Mouse (Mus musculus) heart, embryonic 11.5 days (tissue): ENCODE results near the gene Hist3h2a. TPM values are rescaled to one million over a fixed set of nuclear protein-coding genes. Genes with fewer than 3 reads are reported as not detected.

ENCODE experiments used
- ATAC-seq: fragments of 200-750 bp; cut with Nextera tagmentation; replicated peaks from 2 replicates; pipeline ENCODE4 v1.8.0; 2017; ENCODE audit warnings: moderate library complexity; ENCODE audit not compliant: insufficient number of reproducible peaks, low FRiP score, low TSS enrichment
- H3K27ac ChIP-seq: fragments of 300-500 bp; sonication (generic); 2 replicates; pipeline ENCODE4 v1.5.1; 2014; ENCODE audit warnings: mild to moderate bottlenecking, low read depth, low read length
- H3K27me3 ChIP-seq: fragments of 300-500 bp; sonication (generic); 2 replicates; pipeline ENCODE4 v1.6.1; 2014; ENCODE audit warnings: mild to moderate bottlenecking, low read length, mixed read lengths; ENCODE audit not compliant: control insufficient read depth, insufficient read depth
- H3K36me3 ChIP-seq: fragments of 300-500 bp; sonication (generic); 2 replicates; pipeline ENCODE4 v1.6.1; 2014; ENCODE audit warnings: mild to moderate bottlenecking, low read length, moderate library complexity, mixed read lengths; ENCODE audit not compliant: control insufficient read depth, insufficient read depth
- H3K4me1 ChIP-seq: fragments of 300-500 bp; sonication (generic); 2 replicates; pipeline ENCODE4 v1.6.1; 2014; ENCODE audit warnings: low read length; ENCODE audit not compliant: control insufficient read depth, insufficient read depth
- H3K4me2 ChIP-seq: fragments of 300-500 bp; sonication (generic); 2 replicates; pipeline ENCODE4 v1.6.1; 2014; ENCODE audit warnings: mild to moderate bottlenecking, moderate library complexity
- H3K4me3 ChIP-seq: fragments of 300-500 bp; sonication (generic); 2 replicates; pipeline ENCODE4 v1.5.1; 2014; ENCODE audit warnings: low read depth, low read length
- H3K9ac ChIP-seq: fragments of 300-500 bp; sonication (generic); 2 replicates; pipeline ENCODE4 v1.6.1; 2014; ENCODE audit warnings: mild to moderate bottlenecking, low read depth, low read length, moderate library complexity
- H3K9me3 ChIP-seq: fragments of 300-500 bp; sonication (generic); replicated peaks from 2 replicates; pipeline ENCODE4 v1.6.1; 2016; ENCODE audit warnings: low read length; ENCODE audit not compliant: control insufficient read depth
- WGBS: fragments of 180-500 bp; shearing (Covaris S2); extraction: QIAGEN DNeasy Blood & Tissue Kit; methylation state at CpG from one replicate; pipeline ENCODE4 v1.1.7; 2014; ENCODE audit not compliant: insufficient replicate concordance; 5-methylcytosine and 5-hydroxymethylcytosine counted together
- polyA plus RNA-seq: library from polyadenylated mRNA; unstranded; fragments of >200 nt; fragmentation: Nextera tagmentation; extraction: Ambion mirVana; gene quantifications from 2 replicates; pipeline ENCODE4 v1.2.1, GENCODE M21; 2014

The Hist3h2a gene
- polyA plus RNA-seq, 1 experiment from 2014 or later = 22.5 TPM

DNA sequence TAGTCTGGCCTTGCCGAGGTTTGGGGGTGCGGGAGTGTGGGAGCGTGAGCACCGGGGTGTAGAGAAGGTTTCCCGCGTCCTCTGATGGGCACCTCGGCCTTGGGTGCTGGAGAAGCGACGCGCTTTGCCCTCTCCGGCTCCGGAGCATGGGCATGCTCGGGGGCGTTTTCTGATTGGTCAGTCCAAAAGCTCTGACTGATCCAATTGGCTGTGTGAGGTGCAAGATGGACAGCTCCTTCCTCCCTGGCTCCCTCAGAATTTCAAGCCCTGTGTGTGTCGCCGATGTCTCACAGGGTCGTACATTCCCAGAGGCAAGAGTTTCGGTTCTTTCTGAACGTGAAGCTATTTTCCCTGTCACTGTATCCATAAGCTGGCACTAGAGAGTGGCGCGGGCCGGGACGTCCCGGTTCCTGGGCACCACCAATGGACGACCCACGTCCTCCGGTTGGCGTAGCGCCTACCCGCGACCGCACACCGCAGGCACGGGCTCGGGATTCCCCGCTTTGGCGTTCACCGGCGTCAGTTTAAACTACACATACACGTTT, 5.5 kb downstream of the Hist3h2a start:
- 1% methylated on average over 40 of the region's 40 CpGs for WGBS
- peak overlapping the region; percentile 91 for H3K4me2 ChIP-seq
- H3K36me3 ChIP-seq = no peaks in the 10 kb centered on the region
- H3K27me3 ChIP-seq = peaks cover 25% of the 10 kb centered on the region
- ATAC-seq = peak; percentile 68
- no peak overlapping the region for H3K27ac ChIP-seq
- peak overlapping the region; percentile 52 for H3K4me3 ChIP-seq
- peaks cover 24% of the 10 kb centered on the region for H3K4me1 ChIP-seq
- peak overlapping the region; percentile 34; the same call in 1 of the 2 replicates for H3K9ac ChIP-seq
- peaks cover 4% of the 10 kb centered on the region; the same call in 1 of the 2 replicates for H3K9me3 ChIP-seq

DNA sequence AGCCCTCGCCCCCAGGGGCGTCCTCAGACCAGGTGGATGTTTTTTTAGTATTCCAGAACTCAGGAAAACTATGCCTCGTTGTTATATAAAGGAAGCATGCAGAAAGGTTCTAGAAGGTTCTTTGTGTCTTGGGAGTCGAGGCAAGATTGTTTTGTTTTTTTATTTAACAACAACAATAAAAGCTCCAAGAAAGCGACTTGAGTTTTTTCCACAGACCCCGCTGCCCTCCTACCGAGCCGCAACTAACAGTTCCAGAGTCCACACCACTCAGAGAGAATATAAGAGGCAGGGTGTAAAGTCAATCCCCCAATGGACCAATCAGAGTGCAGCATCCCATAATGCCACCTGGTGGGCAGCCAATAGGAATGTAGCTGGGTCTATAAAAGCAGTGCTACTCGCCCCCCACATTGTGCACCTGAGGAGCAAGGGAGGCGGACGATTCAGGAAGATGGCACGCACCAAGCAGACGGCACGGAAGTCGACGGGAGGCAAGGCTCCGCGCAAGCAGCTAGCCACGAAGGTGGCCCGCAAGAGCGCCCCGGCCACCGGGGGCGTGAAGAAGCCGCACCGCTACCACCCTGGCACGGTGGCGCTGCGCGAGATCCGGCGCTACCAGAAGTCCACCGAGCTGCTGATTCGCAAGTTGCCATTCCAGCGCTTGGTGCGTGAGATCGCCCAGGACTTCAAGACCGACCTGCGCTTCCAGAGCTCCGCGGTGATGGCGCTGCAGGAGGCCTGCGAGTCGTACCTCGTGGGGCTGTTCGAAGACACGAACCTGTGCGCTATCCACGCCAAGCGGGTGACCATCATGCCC, 7.1 kb downstream of the Hist3h2a start:
- WGBS = 53% methylated on average over 50 of the region's 50 CpGs
- no peak overlapping the region for H3K9ac ChIP-seq
- no peak overlapping the region for H3K27ac ChIP-seq
- no peak for ATAC-seq
- H3K4me1 ChIP-seq = peaks cover 22% of the 10 kb centered on the region
- H3K4me3 ChIP-seq = no peak overlapping the region
- peaks cover 4% of the 10 kb centered on the region; the same call in 1 of the 2 replicates for H3K9me3 ChIP-seq
- peaks cover 25% of the 10 kb centered on the region for H3K27me3 ChIP-seq
- peak overlapping the region; percentile 12; the same call in 1 of the 2 replicates for H3K4me2 ChIP-seq
- H3K36me3 ChIP-seq = no peaks in the 10 kb centered on the region

DNA sequence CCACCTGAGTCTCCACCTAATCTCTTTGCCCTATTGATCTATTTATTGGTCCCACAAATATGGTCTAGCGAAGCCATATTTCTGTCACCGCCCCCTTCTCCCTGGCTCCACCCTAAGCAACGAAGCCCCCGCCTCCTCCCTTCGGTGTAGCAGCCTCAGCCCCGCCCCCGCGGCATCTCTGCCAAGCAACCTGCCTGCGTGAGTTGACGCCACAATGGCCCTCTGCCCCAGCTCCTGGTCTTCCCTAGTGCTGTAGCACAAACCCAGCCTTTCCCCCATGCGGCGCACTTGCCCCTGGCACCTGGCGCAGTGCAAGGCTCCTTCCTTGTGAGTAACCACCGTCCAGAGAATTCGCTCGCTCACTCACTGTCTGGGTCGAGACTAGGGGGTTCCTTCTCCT, 9.1 kb downstream of the Hist3h2a start:
- Histone ChIP-seq H3K9me3 (peaks cover 4% of the 10 kb centered on the region; the same call in 1 of the 2 replicates), H3K4me3 (no peak overlapping the region), H3K9ac (no peak overlapping the region), H3K36me3 (no peaks in the 10 kb centered on the region), H3K27me3 (peaks cover 25% of the 10 kb centered on the region), H3K4me2 (no peak overlapping the region), H3K27ac (no peak overlapping the region), H3K4me1 (peaks cover 15% of the 10 kb centered on the region)
- WGBS = 29% methylated on average over 17 of the region's 17 CpGs
- no peak for ATAC-seq

DNA sequence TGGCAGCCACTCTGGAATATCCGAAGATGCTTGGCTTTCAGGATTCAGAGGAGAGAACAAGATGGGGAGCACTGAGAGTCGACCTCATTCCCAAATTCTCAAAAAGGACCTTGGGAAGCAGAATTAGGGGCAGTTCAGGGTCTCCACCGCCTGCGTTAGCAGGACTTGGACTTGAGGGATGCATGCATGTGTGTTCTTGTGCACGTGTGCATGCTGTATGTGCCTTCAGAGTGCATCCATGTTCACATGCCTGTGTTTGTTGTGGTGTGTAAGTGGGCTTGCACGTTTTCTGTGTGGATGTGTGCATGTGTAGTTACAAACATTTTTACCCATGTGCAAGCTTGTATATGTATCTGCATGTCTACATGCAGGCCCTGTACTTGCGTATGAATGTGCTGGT, 9.7 kb downstream of the Hist3h2a start:
- Histone ChIP-seq H3K4me3 (no peak overlapping the region), H3K27ac (no peak overlapping the region), H3K27me3 (peaks cover 25% of the 10 kb centered on the region), H3K36me3 (no peaks in the 10 kb centered on the region), H3K4me2 (no peak overlapping the region), H3K9ac (no peak overlapping the region), H3K9me3 (peaks cover 4% of the 10 kb centered on the region; the same call in 1 of the 2 replicates), H3K4me1 (peaks cover 15% of the 10 kb centered on the region)
- ATAC-seq = no peak
- 83% methylated on average over 7 of the region's 7 CpGs for WGBS

DNA sequence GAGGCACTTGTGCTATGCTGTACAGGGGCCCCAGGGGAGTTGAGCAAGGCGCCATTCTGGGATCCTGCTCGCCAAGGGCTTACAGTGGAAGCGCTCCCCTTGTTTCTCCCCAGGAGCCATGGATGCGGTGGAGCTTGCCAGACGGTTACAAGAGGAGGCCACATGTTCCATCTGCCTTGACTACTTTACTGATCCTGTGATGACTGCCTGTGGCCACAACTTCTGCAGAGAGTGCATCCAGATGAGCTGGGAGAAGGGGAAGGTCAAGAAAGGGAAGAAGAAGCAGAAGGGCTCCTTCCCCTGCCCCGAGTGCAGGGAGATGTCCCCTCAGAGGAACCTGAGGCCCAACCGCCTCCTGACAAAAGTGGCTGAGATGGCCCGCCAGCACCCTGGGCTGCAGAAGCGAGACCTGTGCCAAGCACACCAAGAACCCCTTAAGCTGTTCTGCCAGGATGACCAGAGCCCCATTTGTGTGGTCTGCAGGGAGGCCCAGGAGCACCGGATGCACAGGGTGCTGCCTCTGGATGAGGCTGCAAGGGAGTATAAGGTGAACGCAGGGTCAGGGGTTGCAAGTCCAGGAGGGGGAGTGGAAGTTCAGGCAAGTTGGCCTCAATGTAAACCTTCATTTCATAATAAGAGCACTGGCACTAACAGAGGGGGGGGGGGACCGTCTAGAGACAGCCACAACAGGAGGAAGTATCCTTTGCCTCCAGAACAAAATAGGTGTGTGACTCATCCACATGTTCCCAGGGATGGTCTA, 10.7 kb downstream of the Hist3h2a start:
- no peak overlapping the region for H3K27ac ChIP-seq
- H3K4me3 ChIP-seq = no peak overlapping the region
- H3K9ac ChIP-seq = peak overlapping the region; percentile 39; the same call in 1 of the 2 replicates
- peaks cover 4% of the 10 kb centered on the region; the same call in 1 of the 2 replicates for H3K9me3 ChIP-seq
- peak overlapping the region; percentile 8; the same call in 1 of the 2 replicates for H3K4me2 ChIP-seq
- H3K4me1 ChIP-seq = peaks cover 9% of the 10 kb centered on the region
- peaks cover 25% of the 10 kb centered on the region for H3K27me3 ChIP-seq
- ATAC-seq = no peak
- no peaks in the 10 kb centered on the region for H3K36me3 ChIP-seq
- WGBS = 39% methylated on average over 12 of the region's 12 CpGs

DNA sequence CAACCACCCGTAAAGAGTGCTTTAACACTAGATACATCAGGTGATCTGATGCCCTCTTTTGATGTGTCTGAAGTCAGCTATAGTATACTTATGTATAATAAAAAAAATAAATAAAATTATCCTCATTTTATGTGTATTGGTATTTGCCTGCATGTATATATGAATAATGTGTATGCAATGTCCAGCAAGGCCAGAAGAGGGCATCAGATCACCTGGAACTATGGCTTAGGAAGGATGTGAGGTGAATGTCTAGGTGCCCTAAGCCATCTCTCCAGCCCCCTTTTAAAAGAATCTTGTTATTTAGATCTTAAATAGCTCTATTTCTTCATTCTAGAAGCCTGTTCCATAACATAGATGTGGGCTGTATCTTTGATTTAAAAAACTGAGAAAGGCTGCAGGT, 12.9 kb downstream of the Hist3h2a start:
- Histone ChIP-seq H3K36me3 (no peaks in the 10 kb centered on the region), H3K4me2 (no peak overlapping the region), H3K4me1 (peaks cover 13% of the 10 kb centered on the region), H3K27ac (no peak overlapping the region), H3K27me3 (peaks cover 12% of the 10 kb centered on the region), H3K9ac (no peak overlapping the region), H3K9me3 (no peaks in the 10 kb centered on the region), H3K4me3 (no peak overlapping the region)
- 94% methylated on average over 1 of the region's 1 CpGs for WGBS
- no peak for ATAC-seq

DNA sequence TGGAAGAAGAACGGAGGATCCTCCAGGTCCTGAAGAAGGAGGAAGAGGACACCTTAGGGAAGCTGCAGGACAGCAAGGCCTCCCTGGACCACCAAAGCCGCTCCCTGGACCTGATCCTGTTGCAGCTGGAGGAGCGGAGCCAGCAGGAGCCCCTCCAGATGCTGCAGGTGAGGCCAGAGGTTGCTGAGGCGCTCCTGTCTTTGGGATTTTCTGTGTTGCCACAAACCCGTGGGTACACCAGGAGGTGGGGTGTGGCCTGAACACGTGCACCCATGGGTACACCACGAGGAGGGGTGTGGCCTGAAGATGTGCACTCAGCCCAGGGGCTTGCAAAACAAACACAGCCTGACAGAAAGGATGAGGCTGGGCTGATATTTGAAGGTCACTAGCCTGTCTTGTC, 14.1 kb downstream of the Hist3h2a start:
- Histone ChIP-seq H3K4me1 (peaks cover 13% of the 10 kb centered on the region), H3K27me3 (peaks cover 7% of the 10 kb centered on the region), H3K4me3 (no peak overlapping the region), H3K27ac (no peak overlapping the region), H3K4me2 (no peak overlapping the region), H3K9ac (no peak overlapping the region), H3K9me3 (no peaks in the 10 kb centered on the region), H3K36me3 (no peaks in the 10 kb centered on the region)
- 76% methylated on average over 7 of the region's 7 CpGs for WGBS
- ATAC-seq = no peak

DNA sequence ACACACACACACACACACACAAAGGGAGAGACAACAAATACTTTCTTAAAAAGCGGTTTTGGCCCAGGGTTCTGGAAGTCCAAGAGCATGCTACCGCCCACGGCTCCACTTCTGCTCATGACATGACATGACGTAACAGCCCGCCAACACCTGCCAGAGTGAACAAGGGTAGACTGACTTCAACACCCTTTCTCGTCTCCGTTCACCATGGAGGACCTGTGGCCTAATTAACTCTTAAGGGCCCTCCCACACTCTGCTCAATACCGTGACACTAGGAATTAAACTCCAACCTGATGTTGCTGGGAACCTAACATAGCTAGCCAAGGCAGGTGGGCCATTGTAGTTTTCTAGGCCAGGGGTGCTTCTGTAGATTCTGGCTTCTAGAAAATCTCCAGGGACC, 14.5 kb downstream of the Hist3h2a start:
- Histone ChIP-seq H3K9ac (no peak overlapping the region), H3K27me3 (peaks cover 4% of the 10 kb centered on the region), H3K4me3 (no peak overlapping the region), H3K27ac (no peak overlapping the region), H3K36me3 (no peaks in the 10 kb centered on the region), H3K4me2 (no peak overlapping the region), H3K9me3 (no peaks in the 10 kb centered on the region), H3K4me1 (peaks cover 13% of the 10 kb centered on the region)
- no peak for ATAC-seq
- 67% methylated on average over 8 of the region's 8 CpGs for WGBS
